Mouse (Mus musculus) liver, embryonic 16.5 days (tissue): ENCODE measurements around the gene Necab2. TPM values are rescaled to one million over a fixed set of nuclear protein-coding genes. Genes with fewer than 3 reads are reported as not detected.

Experiments used
- ATAC-seq: fragments of 200-750 bp; cut with Nextera tagmentation; 2 replicates; pipeline ENCODE4 v1.8.0; 2017; ENCODE audit warnings: low read depth, mild to moderate bottlenecking, moderate number of reproducible peaks, moderate library complexity
- H3K27ac ChIP-seq: fragments of 300-500 bp; sonication (generic); 2 replicates; pipeline ENCODE4 v1.5.1; 2014; ENCODE audit warnings: mild to moderate bottlenecking, low read length
- H3K27me3 ChIP-seq: fragments of 300-500 bp; sonication (generic); 2 replicates; pipeline ENCODE4 v1.6.1; 2014; ENCODE audit warnings: low read depth, low read length, mixed read lengths; ENCODE audit not compliant: control insufficient read depth, insufficient read depth
- H3K36me3 ChIP-seq: fragments of 300-500 bp; sonication (generic); 2 replicates; pipeline ENCODE4 v1.6.1; 2014; ENCODE audit warnings: mild to moderate bottlenecking; ENCODE audit not compliant: control insufficient read depth, insufficient read depth
- H3K4me1 ChIP-seq: fragments of 300-500 bp; sonication (generic); 2 replicates; pipeline ENCODE4 v1.6.1; 2014; ENCODE audit warnings: low read depth, low read length, mixed read lengths; ENCODE audit not compliant: control insufficient read depth
- H3K4me2 ChIP-seq: fragments of 300-500 bp; sonication (generic); 2 replicates; pipeline ENCODE4 v1.6.1; 2014; ENCODE audit warnings: low read depth, low read length, mixed read lengths
- H3K4me3 ChIP-seq: fragments of 300-500 bp; sonication (generic); 2 replicates; pipeline ENCODE4 v1.5.1; 2014; ENCODE audit warnings: low read depth, mild to moderate bottlenecking, low read length
- H3K9ac ChIP-seq: fragments of 300-500 bp; sonication (generic); 2 replicates; pipeline ENCODE4 v1.6.1; 2014; ENCODE audit warnings: low read depth, low read length
- H3K9me3 ChIP-seq: fragments of 300-500 bp; sonication (generic); replicated peaks from 2 replicates; pipeline ENCODE4 v1.6.1; 2016; ENCODE audit warnings: low read length; ENCODE audit not compliant: control insufficient read depth
- WGBS: fragments of 180-500 bp; shearing (Covaris S2); extraction: QIAGEN DNeasy Blood & Tissue Kit; methylation state at CpG from one replicate; pipeline ENCODE4 v1.1.7; 2014; ENCODE audit not compliant: insufficient replicate concordance; 5-methylcytosine and 5-hydroxymethylcytosine counted together
- polyA plus RNA-seq: library from polyadenylated mRNA; unstranded; fragments of >200 nt; fragmentation: Nextera tagmentation; extraction: Ambion mirVana; gene quantifications from 2 replicates; pipeline ENCODE4 v1.2.1, GENCODE M21; 2015

Gene Necab2
- polyA plus RNA-seq, 1 experiment from 2014 or later, result 0.04 TPM

DNA sequence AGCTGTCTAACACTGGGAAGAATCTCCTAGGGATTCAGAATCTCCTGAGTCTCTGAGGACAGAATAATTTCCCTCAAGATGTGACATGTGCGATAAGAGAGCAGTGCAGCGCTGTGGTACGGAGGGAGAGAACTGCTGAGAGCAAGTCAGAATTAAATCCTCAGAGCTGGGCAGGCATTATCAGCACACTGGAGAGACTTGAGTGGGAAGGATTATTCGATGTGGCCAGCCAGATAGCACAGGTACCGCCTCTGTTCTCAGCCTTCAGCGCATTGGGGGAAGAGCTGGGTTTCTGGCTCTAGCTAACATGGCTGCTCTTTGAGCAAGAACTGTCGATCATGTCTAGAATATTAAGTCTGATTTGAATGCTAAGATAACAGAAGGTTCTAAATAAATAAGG, 65.2 kb downstream of the Necab2 start:
- Histone ChIP-seq H3K36me3 (peaks cover 37% of the 10 kb centered on the region), H3K9ac (no peak overlapping the region), H3K4me2 (no peak overlapping the region), H3K27me3 (no peaks in the 10 kb centered on the region), H3K4me3 (no peak overlapping the region), H3K27ac (no peak overlapping the region), H3K9me3 (no peaks in the 10 kb centered on the region), H3K4me1 (no peaks in the 10 kb centered on the region; the same call in 1 of the 2 replicates)
- 48% methylated on average over 7 of the region's 7 CpGs for WGBS
- peak; percentile 48 for ATAC-seq

DNA sequence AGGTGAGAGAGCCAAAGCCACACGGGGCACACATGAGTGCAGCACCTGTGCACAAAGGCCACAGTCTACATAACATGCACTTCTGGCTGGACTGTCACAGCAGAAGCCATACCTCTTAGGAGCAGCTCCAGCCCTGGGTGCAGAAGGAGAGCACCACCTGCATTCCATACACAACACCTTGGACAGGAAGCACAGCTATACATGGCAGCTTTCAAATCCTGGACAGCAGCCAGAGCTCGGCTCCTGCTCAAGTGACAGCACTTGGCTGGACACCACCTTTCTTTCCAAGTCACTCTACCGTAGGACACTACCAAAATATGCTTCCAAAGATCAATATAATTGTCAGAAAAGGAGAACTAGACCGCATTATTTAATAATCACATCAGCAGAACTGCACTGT, 66.9 kb downstream of the Necab2 start:
- Histone ChIP-seq H3K4me1 (no peaks in the 10 kb centered on the region; the same call in 1 of the 2 replicates), H3K4me3 (no peak overlapping the region), H3K9ac (no peak overlapping the region), H3K27ac (no peak overlapping the region), H3K9me3 (no peaks in the 10 kb centered on the region), H3K27me3 (no peaks in the 10 kb centered on the region), H3K36me3 (peaks cover 47% of the 10 kb centered on the region), H3K4me2 (no peak overlapping the region)
- ATAC-seq, result no peak
- WGBS, result 81% methylated on average over 4 of the region's 4 CpGs

DNA sequence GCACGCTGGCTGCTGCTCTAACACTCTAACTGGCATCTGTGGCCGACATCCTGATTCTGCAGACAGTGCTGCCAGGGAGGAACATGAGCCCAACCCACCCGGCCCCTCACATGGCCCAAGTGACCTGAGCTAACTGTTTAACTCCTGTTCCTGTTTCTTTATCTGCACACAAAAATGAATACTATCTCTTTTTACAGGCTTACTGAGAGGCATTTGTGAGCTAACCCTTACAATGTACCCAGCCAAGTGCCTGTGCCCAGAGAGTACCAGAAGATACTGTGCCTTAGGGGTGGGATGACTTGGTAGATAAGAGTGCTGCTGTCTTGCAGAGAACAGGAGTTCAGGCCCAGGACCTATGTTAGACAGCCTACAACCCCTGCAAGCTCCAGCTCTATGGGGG, 68.4 kb downstream of the Necab2 start:
- peak; percentile 80 for ATAC-seq
- 36% methylated on average over 3 of the region's 3 CpGs for WGBS
- Histone ChIP-seq H3K27me3 (no peaks in the 10 kb centered on the region), H3K27ac (no peak overlapping the region), H3K4me3 (no peak overlapping the region), H3K9me3 (no peaks in the 10 kb centered on the region), H3K4me2 (no peak overlapping the region), H3K36me3 (peaks cover 46% of the 10 kb centered on the region), H3K4me1 (no peaks in the 10 kb centered on the region; the same call in 1 of the 2 replicates), H3K9ac (no peak overlapping the region)

DNA sequence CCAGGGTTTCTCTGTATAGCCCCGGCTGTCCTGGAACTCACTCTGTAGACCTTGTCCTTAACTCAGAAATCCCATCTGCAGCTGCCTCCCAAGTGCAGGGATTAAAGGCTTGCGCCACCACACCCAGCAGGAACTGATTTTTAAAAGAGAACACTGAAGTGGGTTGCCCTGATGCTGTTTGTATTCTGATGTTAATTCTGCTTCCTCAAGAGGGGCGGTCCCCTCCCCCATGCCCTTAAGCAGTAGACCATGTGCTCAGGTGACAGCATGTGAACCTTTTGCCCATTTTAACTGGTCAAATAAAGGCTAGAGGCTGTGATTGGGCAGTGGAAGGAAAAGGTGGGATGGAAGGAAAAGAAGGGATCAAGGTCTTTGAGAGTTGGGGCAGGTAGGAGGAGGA, 69.2 kb downstream of the Necab2 start:
- H3K27me3 ChIP-seq, result no peaks in the 10 kb centered on the region
- no peak overlapping the region for H3K27ac ChIP-seq
- H3K9ac ChIP-seq, result no peak overlapping the region
- no peaks in the 10 kb centered on the region; the same call in 1 of the 2 replicates for H3K4me1 ChIP-seq
- whole genome bisulfite sequencing, result 82% methylated on average over 3 of the region's 3 CpGs
- ATAC-seq, result no peak
- H3K4me2 ChIP-seq, result no peak overlapping the region
- H3K36me3 ChIP-seq, result peaks cover 49% of the 10 kb centered on the region
- H3K9me3 ChIP-seq, result no peaks in the 10 kb centered on the region
- no peak overlapping the region for H3K4me3 ChIP-seq

DNA sequence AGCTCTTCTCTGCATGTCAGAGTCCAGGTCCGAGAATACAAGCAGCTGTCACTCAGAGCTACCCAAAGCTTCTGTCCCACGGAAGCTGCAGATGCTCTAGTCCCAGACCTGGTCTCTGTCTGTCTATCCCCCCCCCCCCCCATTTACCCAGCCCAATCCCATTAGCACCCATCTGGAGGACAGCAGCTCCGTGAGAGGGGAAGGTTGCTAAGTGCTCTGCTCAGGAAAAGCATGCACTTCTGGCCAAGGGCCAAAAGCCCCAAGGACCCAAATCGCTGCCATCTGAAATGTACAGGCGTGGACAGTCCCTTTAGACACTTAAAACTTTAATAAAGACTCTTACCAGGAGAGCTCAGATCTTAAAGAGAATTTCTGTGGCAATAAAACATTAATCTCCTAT, 70.2 kb downstream of the Necab2 start:
- Histone ChIP-seq H3K4me3 (no peak overlapping the region), H3K9ac (no peak overlapping the region), H3K27me3 (no peaks in the 10 kb centered on the region), H3K4me2 (no peak overlapping the region), H3K27ac (no peak overlapping the region), H3K36me3 (peaks cover 56% of the 10 kb centered on the region), H3K4me1 (no peaks in the 10 kb centered on the region; the same call in 1 of the 2 replicates), H3K9me3 (no peaks in the 10 kb centered on the region)
- WGBS, result 80% methylated on average over 5 of the region's 5 CpGs
- ATAC-seq, result no peak

DNA sequence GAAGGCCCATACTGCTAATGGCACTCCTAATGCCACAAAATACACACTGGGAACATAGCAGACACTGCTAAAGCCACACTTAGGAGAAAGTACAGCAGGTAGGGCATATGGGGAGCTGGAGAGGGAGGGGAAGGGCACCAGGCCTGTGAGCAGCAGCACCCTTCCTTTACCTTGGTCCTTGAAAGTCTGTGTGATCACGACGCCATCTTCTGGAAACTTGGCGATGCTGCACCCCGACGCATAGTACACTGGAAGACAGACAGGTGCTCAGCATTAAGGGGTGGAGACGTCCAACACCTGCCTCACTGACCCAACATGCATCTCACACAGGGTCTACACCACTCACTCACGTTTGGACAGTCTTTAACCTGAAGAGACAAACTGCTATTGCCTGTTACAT, 73.6 kb downstream of the Necab2 start:
- Histone ChIP-seq H3K9me3 (no peaks in the 10 kb centered on the region), H3K4me2 (no peak overlapping the region), H3K36me3 (peaks cover 65% of the 10 kb centered on the region), H3K27ac (no peak overlapping the region), H3K9ac (no peak overlapping the region), H3K27me3 (no peaks in the 10 kb centered on the region), H3K4me3 (no peak overlapping the region), H3K4me1 (no peaks in the 10 kb centered on the region; the same call in 1 of the 2 replicates)
- ATAC-seq, result no peak
- WGBS, result 75% methylated on average over 7 of the region's 7 CpGs

Other genes with a start within 250 kb of the Necab2 start
- 82.7 and 86.9 TPM in 2 replicates for gene Hsbp1, start 102.2 kb upstream of the Necab2 start, polyA plus RNA-seq
- gene Mlycd, start 51.8 kb upstream of the Necab2 start, polyA plus RNA-seq, result 10.0 and 12.1 TPM in 2 replicates
- 47.3 and 57.9 TPM in 2 replicates for gene Osgin1, start 12.6 kb upstream of the Necab2 start, polyA plus RNA-seq
- gene Slc38a8, start 55.0 kb downstream of the Necab2 start, polyA plus RNA-seq, result not detected in 2 replicates
- gene Mbtps1, start 112.0 kb downstream of the Necab2 start, polyA plus RNA-seq, result 27.6 and 29.6 TPM in 2 replicates
- 16.6 and 16.9 TPM in 2 replicates for gene Hsdl1, start 128.5 kb downstream of the Necab2 start, polyA plus RNA-seq
- 0.06 and 0.08 TPM in 2 replicates for gene Dnaaf1, start 128.5 kb downstream of the Necab2 start, polyA plus RNA-seq
- 5.3 and 5.5 TPM in 2 replicates for gene Taf1c, start 158.5 kb downstream of the Necab2 start, polyA plus RNA-seq
- gene Adad2, start 166.0 kb downstream of the Necab2 start, polyA plus RNA-seq, result not detected in 2 replicates
- gene Kcng4, start 189.0 kb downstream of the Necab2 start, polyA plus RNA-seq, result not detected in 2 replicates
- gene Wfdc1, start 219.6 kb downstream of the Necab2 start, polyA plus RNA-seq, result 2.3 and 2.7 TPM in 2 replicates